ENCODE assay signal across 9 mouse cellular contexts in genomic region chr9:67973451-67973850, GRCm38 (mm10).
DNase-seq lines count a peak whose midpoint lies in the region; TF ChIP-seq lines count a peak whose summit lies in the region.
"Had no signal": no experiment of that assay in that cellular context is flagged by ENCODE, and none has a peak within 500 bp of the region (broad histone marks: within the 10 kb centered on the region; RNA-seq: fewer than 3 reads in every experiment).

No protein-coding gene starts in this region.

- 40% methylated on average over 6 of the region's 6 CpGs for WGBS in cerebellum, adult 2 months

- no peak for TF ChIP-seq POLR2A in cerebellum, adult 2 months (IDR thresholded peaks at IDR 0.05; ENCODE audit: borderline replicate concordance, insufficient read depth, low read length)

- TF ChIP-seq CTCF in cerebellum, adult 2 months (IDR thresholded peaks at IDR 0.05; ENCODE audit: borderline replicate concordance, insufficient read depth, low read depth, low read length), result no peak; the same call in 1 of the 2 replicates
- TF ChIP-seq CTCF in layer of hippocampus, adult 2 months (conservative IDR thresholded peaks at IDR 0.05), result peak; percentile 93

- peak; percentile 14 to 15 for DNase-seq in cerebellum, adult 2 months
- no peak for DNase-seq in cerebellum, postnatal 25 days
- peak; percentile 25 to 44 for DNase-seq in layer of hippocampus, adult 2 months (ENCODE audit: low spot score in 2 of 2)
- no peak for DNase-seq in layer of hippocampus, adult 8-10 months (ENCODE audit: low spot score in 2 of 2)
- DNase-seq in ZHBTc4 (ENCODE audit: low read depth, low spot score), result peak; percentile 58
- peak; percentile 21 for DNase-seq in lung, postnatal 36 days
- DNase-seq in frontal cortex, postnatal 14 days (ENCODE audit: low spot score in 2 of 2), result no peak
- DNase-seq in T-cell, adult 2 months (ENCODE audit: low spot score), result no peak

- no peak overlapping the region for H3K27ac ChIP-seq in cerebellum, adult 2 months (ENCODE audit: insufficient read depth, low read length)
- H3K27ac ChIP-seq in layer of hippocampus, adult 2 months, result no peak overlapping the region
- H3K27ac ChIP-seq: neural tube, embryonic 13.5 days had no signal

- H3K27me3 ChIP-seq in cerebellum, adult 2 months (ENCODE audit: control insufficient read depth, insufficient read depth, low read length), result no peaks in the 10 kb centered on the region
- H3K27me3 ChIP-seq: neural tube, embryonic 13.5 days had no signal

- no peak overlapping the region for H3K4me3 ChIP-seq in cerebellum, adult 2 months (replicated peaks; ENCODE audit: insufficient read depth, low read depth, low read length)
- no peak overlapping the region for H3K4me3 ChIP-seq in layer of hippocampus, adult 2 months
- H3K4me3 ChIP-seq: neural tube, embryonic 13.5 days had no signal

- H3K4me1 ChIP-seq in cerebellum, adult 2 months (ENCODE audit: control insufficient read depth, insufficient read depth, low read length), result no peaks in the 10 kb centered on the region
- H3K4me1 ChIP-seq: neural tube, embryonic 13.5 days had no signal

Comparison
In these comparisons a context has a peak if more than half of its experiments do, and no peak if none do; other contexts are left out.
1. DNase-seq: peak in cerebellum, adult 2 months (2 of 2), layer of hippocampus, adult 2 months (2 of 2), ZHBTc4 (single experiment) and lung, postnatal 36 days (single experiment); none in cerebellum, postnatal 25 days (0 of 2), layer of hippocampus, adult 8-10 months (0 of 2), frontal cortex, postnatal 14 days (0 of 2) and T-cell, adult 2 months (single experiment).